Mouse (Mus musculus): ENCODE measurements around the gene Tfap2e. TPM values are rescaled to one million over a fixed set of nuclear protein-coding genes. Genes with fewer than 3 reads are reported as not detected.

Tfap2e gene
- total and polyA plus RNA-seq, 2 experiments from 2014 or later, result 0.86 to 1.1 TPM

- DNase-seq (no peak), ATAC-seq (no peak)
- Histone ChIP-seq H3K27me3 (ENCODE audit: insufficient read depth, low read length) (no peaks in the 10 kb centered on the region), H3K36me3 (ENCODE audit: insufficient read depth) (peaks cover 9% of the 10 kb centered on the region; the same call in 1 of the 2 replicates), H3K4me1 (ENCODE audit: insufficient read depth) (peaks cover 8% of the 10 kb centered on the region; the same call in 1 of the 2 replicates), H3K27ac (ENCODE audit: low read depth, low read length) (no peak overlapping the region), H3K4me3 (ENCODE audit: low read depth, low read length) (no peak overlapping the region), H3K9me3 (ENCODE audit: low read length) (no peaks in the 10 kb centered on the region), H3K9ac (no peak overlapping the region), H3K4me2 (ENCODE audit: low read depth) (no peak overlapping the region)
- WGBS, result 38% methylated on average over 4 of the region's 4 CpGs
- TF ChIP-seq CTCF (IDR thresholded peaks at IDR 0.05; ENCODE audit: low read depth), result no peak
Observed at GRCm38 (mm10) chr4:126756766-126757165, 20.7 kb upstream of the Tfap2e start.

DNA sequence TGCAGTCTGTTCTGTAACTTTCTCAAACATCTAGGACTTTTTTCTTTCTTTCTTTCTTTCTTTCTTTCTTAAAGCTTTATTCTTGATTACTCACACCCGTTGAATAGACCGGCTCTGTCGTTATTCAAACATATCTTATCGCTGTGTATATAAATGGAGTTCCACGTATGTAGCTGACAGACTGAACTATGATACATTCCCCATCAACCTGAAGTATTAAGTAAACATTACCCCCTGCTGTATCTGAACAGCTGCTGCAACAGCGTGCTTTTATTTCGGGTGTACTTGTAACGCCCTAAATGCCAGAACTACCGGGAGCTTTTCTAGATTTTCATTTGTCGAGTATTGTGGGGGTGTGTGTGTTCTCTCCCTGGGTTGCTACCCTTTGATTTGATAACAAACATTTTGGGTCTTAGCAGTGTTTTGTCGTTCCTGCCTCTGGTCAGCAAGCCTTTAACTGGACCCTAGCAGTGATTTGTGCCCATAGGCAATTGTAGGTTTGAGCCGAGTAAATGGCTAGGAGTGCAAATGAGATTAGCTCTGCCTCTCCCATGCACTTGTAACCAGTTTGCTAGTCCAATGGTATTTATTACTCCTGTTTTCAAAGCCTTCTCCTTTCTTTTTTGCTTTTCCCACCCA, 18.8 kb upstream of the Tfap2e start:
- H3K27ac ChIP-seq (ENCODE audit: low read depth, low read length), result no peak overlapping the region; the same call in 1 of the 2 replicates
- no peaks in the 10 kb centered on the region for H3K27me3 ChIP-seq (ENCODE audit: insufficient read depth, low read length)
- no peak for ATAC-seq
- H3K4me2 ChIP-seq (ENCODE audit: low read depth), result peak overlapping the region; percentile 96
- peak overlapping the region; percentile 69 for H3K4me3 ChIP-seq (ENCODE audit: low read depth, low read length)
- H3K9ac ChIP-seq, result 0 out of 2 replicates have a peak overlapping the region, but pooled peaks have one; percentile 74
- TF ChIP-seq CTCF (IDR thresholded peaks at IDR 0.05; ENCODE audit: low read depth), result no peak
- 33% methylated on average over 12 of the region's 12 CpGs for WGBS
- H3K36me3 ChIP-seq (ENCODE audit: insufficient read depth), result peaks cover 5% of the 10 kb centered on the region; the same call in 1 of the 2 replicates
- no peak for DNase-seq
- peaks cover 26% of the 10 kb centered on the region for H3K4me1 ChIP-seq (ENCODE audit: insufficient read depth)
- H3K9me3 ChIP-seq (ENCODE audit: low read length), result no peaks in the 10 kb centered on the region

- Histone ChIP-seq H3K4me3 (ENCODE audit: low read depth, low read length) (peak overlapping the region; percentile 69), H3K36me3 (ENCODE audit: insufficient read depth) (peaks cover 11% of the 10 kb centered on the region; the same call in 1 of the 2 replicates), H3K4me1 (ENCODE audit: insufficient read depth) (peaks cover 30% of the 10 kb centered on the region), H3K27ac (ENCODE audit: low read depth, low read length) (peak overlapping the region; percentile 94), H3K9me3 (ENCODE audit: low read length) (no peaks in the 10 kb centered on the region), H3K4me2 (ENCODE audit: low read depth) (peak overlapping the region; percentile 96), H3K27me3 (ENCODE audit: insufficient read depth, low read length) (no peaks in the 10 kb centered on the region), H3K9ac (peak overlapping the region; percentile 74)
- no peak for TF ChIP-seq CTCF (IDR thresholded peaks at IDR 0.05; ENCODE audit: low read depth)
- WGBS, result under 1% methylated on average over 12 of the region's 12 CpGs
- ATAC-seq (no peak), DNase-seq (no peak)
Observed at GRCm38 (mm10) chr4:126754231-126754611, 18.2 kb upstream of the Tfap2e start.

DNA sequence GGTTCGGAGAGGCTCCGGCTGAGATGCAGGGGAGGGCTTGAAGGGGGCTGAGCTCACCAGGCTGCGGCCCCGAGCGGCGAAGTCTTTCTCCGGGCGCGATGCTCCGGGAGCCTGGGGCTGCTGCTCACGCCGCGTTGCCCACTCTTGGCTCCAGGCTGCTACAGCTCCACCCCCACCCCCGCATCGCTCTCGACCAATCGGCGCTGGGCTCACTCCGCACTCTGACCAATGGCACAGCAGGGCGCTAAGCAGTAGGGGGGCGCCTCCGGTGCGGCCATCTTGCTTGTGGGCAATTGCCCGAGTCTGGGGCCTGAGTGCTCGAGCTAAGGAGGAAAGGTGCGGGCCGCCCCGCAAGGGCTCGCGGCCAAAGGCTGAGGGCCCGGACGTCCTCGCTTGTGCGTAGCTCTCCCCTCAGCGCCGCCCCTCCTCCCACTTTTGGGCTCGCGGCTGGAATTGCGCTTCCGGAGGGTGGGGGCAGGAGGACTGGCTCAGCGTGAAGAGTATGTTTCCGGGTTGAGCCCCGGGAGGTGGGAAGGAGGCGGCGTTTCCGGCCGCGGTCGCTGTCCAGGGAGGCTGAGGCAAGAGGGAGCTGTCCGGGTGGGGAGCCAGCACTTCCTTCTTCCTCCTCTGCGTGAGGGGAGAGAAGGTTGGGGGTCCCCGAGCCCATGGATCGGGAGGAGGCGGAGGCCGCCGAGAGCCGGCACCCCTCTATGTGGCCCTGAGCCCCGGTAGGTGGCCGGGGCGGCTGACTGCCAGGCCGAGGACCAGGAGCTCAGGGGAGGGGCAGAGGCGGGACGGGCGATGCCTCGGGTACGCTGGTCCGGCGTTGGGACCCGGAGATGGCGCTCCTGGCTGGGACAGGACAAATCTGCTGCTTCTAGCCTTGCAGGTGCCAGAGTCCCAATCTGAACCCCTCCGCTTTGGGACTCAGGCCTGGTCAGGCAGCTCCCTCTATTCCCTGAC, 17.5 kb upstream of the Tfap2e start, which contains the start of the genes Ncdn and AU040320:
Gene Ncdn (minus strand): TSS at position 171 of the 963 bp plus-strand sequence.
Gene AU040320 (plus strand): TSS at position 277 of the 963 bp plus-strand sequence.
- Histone ChIP-seq H3K9me3 (ENCODE audit: low read length) (no peaks in the 10 kb centered on the region), H3K27ac (ENCODE audit: low read depth, low read length) (peak within 1 kb of the TSS; percentile 94), H3K36me3 (ENCODE audit: insufficient read depth) (peaks cover 16% of the 10 kb centered on the region), H3K27me3 (ENCODE audit: insufficient read depth, low read length) (no peaks in the 10 kb centered on the region), H3K4me3 (ENCODE audit: low read depth, low read length) (peak within 1 kb of the TSS; percentile 69), H3K9ac (peak within 1 kb of the TSS; percentile 74), H3K4me1 (ENCODE audit: insufficient read depth) (peaks cover 30% of the 10 kb centered on the region), H3K4me2 (ENCODE audit: low read depth) (peak within 1 kb of the TSS; percentile 96)
- 2% methylated on average over 69 of the region's 71 CpGs for WGBS
- peak; percentile 98 for DNase-seq
- no peak for TF ChIP-seq CTCF (IDR thresholded peaks at IDR 0.05; ENCODE audit: low read depth)
- ATAC-seq, result peak; percentile 98

GRCm38 (mm10) chr4:126752608-126753141, 16.6 kb upstream of the Tfap2e start:
- Histone ChIP-seq H3K9ac (peak overlapping the region; percentile 74), H3K4me1 (ENCODE audit: insufficient read depth) (peaks cover 30% of the 10 kb centered on the region), H3K4me3 (ENCODE audit: low read depth, low read length) (peak overlapping the region; percentile 69), H3K36me3 (ENCODE audit: insufficient read depth) (peaks cover 24% of the 10 kb centered on the region), H3K27me3 (ENCODE audit: insufficient read depth, low read length) (no peaks in the 10 kb centered on the region), H3K9me3 (ENCODE audit: low read length) (no peaks in the 10 kb centered on the region), H3K4me2 (ENCODE audit: low read depth) (peak overlapping the region; percentile 96), H3K27ac (ENCODE audit: low read depth, low read length) (peak overlapping the region; percentile 94)
- DNase-seq (no peak), ATAC-seq (no peak)
- under 1% methylated on average over 23 of the region's 23 CpGs for WGBS
- 0 out of 2 replicates have a peak, but pooled peaks have one; percentile 1 for TF ChIP-seq CTCF (IDR thresholded peaks at IDR 0.05; ENCODE audit: low read depth)

DNA sequence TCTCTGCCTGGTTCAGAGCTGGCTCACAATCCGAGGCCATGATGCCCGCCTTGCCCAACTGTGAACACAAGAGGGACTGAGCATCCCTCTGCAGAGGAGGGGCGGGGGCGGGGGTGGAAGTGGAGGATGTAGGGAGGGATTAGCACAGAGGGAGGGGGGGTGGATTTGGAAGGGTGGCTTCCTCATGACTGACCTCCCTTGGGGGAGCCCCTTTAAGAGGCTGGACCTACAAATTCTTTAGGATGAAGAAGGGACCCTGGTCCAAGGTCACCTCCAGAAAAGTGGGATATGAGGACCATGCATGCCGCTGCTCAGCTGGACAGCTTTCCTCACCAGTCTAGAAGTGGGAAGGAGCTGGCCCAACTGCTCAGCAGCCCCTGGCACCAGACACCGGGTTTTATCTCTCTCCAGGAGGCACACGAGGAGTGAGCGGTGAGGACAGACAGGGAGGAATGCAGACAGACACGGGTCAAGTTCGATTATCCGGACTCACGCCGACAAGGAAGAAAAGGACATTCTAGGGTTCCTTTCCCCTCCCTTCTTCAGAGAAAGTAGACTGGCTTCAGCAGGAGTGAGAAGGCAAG, 16.1 kb upstream of the Tfap2e start:
- ATAC-seq (no peak), DNase-seq (no peak)
- Histone ChIP-seq H3K27ac (ENCODE audit: low read depth, low read length) (peak overlapping the region; percentile 94; the same call in 1 of the 2 replicates), H3K4me1 (ENCODE audit: insufficient read depth) (peaks cover 30% of the 10 kb centered on the region), H3K4me2 (ENCODE audit: low read depth) (peak overlapping the region; percentile 96), H3K4me3 (ENCODE audit: low read depth, low read length) (peak overlapping the region; percentile 69), H3K36me3 (ENCODE audit: insufficient read depth) (peaks cover 27% of the 10 kb centered on the region), H3K9ac (peak overlapping the region; percentile 74), H3K9me3 (ENCODE audit: low read length) (no peaks in the 10 kb centered on the region), H3K27me3 (ENCODE audit: insufficient read depth, low read length) (no peaks in the 10 kb centered on the region)
- WGBS, result 10% methylated on average over 13 of the region's 13 CpGs
- TF ChIP-seq CTCF (IDR thresholded peaks at IDR 0.05; ENCODE audit: low read depth), result 0 out of 2 replicates have a peak, but pooled peaks have one; percentile 22

Measured in forebrain, postnatal 0 days (tissue).